Mouse (Mus musculus): Measurements from ENCODE around the gene Lmf1.

The Lmf1 gene

GRCm38 (mm10) chr17:25578920-25579319, at the start of gene Lmf1:
TSS of gene Lmf1 (plus strand) at chr17:25579085.
- peak; percentile 86 to 92 for DNase-seq (ENCODE audit: low spot score in 2 of 2)

- peak in 1 of 2 experiments; percentile 44 for DNase-seq (ENCODE audit: low spot score in 2 of 2)
Measured at GRCm38 (mm10) chr17:25530357-25531022, 48.4 kb upstream of the Lmf1 start.

GRCm38 (mm10) chr17:25538945-25539875, 39.7 kb upstream of the Lmf1 start:
- peak in 1 of 2 experiments; percentile 35 for DNase-seq (ENCODE audit: low spot score in 2 of 2)

GRCm38 (mm10) chr17:25540731-25541130, 38.2 kb upstream of the Lmf1 start:
- DNase-seq (ENCODE audit: low spot score in 2 of 2): no peak

GRCm38 (mm10) chr17:25541768-25542167, 37.1 kb upstream of the Lmf1 start:
- no peak for DNase-seq (ENCODE audit: low spot score in 2 of 2)

GRCm38 (mm10) chr17:25547026-25547425, 31.9 kb upstream of the Lmf1 start:
- no peak for DNase-seq (ENCODE audit: low spot score in 2 of 2)

GRCm38 (mm10) chr17:25550020-25550419, 28.9 kb upstream of the Lmf1 start:
- DNase-seq (ENCODE audit: low spot score in 2 of 2): no peak

GRCm38 (mm10) chr17:25551313-25551712, 27.6 kb upstream of the Lmf1 start:
- no peak for DNase-seq (ENCODE audit: low spot score in 2 of 2)

- DNase-seq (ENCODE audit: low spot score in 2 of 2): no peak
Measured at GRCm38 (mm10) chr17:25555159-25555558, 23.7 kb upstream of the Lmf1 start.

GRCm38 (mm10) chr17:25555666-25556629, 22.9 kb upstream of the Lmf1 start:
- no peak for DNase-seq (ENCODE audit: low spot score in 2 of 2)

GRCm38 (mm10) chr17:25556630-25557354, 22.1 kb upstream of the Lmf1 start:
- DNase-seq (ENCODE audit: low spot score in 2 of 2): peak in 1 of 2 experiments; percentile 29

- DNase-seq (ENCODE audit: low spot score in 2 of 2): no peak
Measured at GRCm38 (mm10) chr17:25559634-25560033, 19.3 kb upstream of the Lmf1 start.

- DNase-seq (ENCODE audit: low spot score in 2 of 2): no peak
Measured at GRCm38 (mm10) chr17:25560554-25561222, 18.2 kb upstream of the Lmf1 start.

- peak in 1 of 2 experiments; percentile 58 for DNase-seq (ENCODE audit: low spot score in 2 of 2)
Measured at GRCm38 (mm10) chr17:25561223-25562028, 17.5 kb upstream of the Lmf1 start.

GRCm38 (mm10) chr17:25564481-25564880, 14.4 kb upstream of the Lmf1 start:
- DNase-seq (ENCODE audit: low spot score in 2 of 2): no peak

- peak in 1 of 2 experiments; percentile 53 for DNase-seq (ENCODE audit: low spot score in 2 of 2)
Measured at GRCm38 (mm10) chr17:25565244-25565643, 13.6 kb upstream of the Lmf1 start.

- DNase-seq (ENCODE audit: low spot score in 2 of 2): no peak
Measured at GRCm38 (mm10) chr17:25565860-25566600, 12.9 kb upstream of the Lmf1 start.

- no peak for DNase-seq (ENCODE audit: low spot score in 2 of 2)
Measured at GRCm38 (mm10) chr17:25567261-25567660, 11.6 kb upstream of the Lmf1 start.

- DNase-seq (ENCODE audit: low spot score in 2 of 2): peak; percentile 67 to 83
Measured at GRCm38 (mm10) chr17:25567745-25568144, 11.1 kb upstream of the Lmf1 start.

All from cerebellum, postnatal 4 days (tissue).